Mouse (Mus musculus) T-cell, adult 2 months (primary cell): Measurements from ENCODE around the gene Ubr1.
A peak's percentile ranks its signal among the peaks of the same experiment; 100 is the strongest.
"Not testable (repeated sequence)": the region's sequence is repeated elsewhere in the genome, so short reads cannot be mapped to it uniquely, and the experiment has no call there.

Experiments
- DNase-seq: peaks from one replicate; pipeline ENCODE4 v3.0.0; 2022; ENCODE audit warnings: low spot score

The Ubr1 gene

GRCm38 (mm10) chr2:120970559-120971080 lies at the start of gene Ubr1:
Ubr1 (minus strand) TSS chr2:120970715.
- peak; percentile 93 for DNase-seq

DNA sequence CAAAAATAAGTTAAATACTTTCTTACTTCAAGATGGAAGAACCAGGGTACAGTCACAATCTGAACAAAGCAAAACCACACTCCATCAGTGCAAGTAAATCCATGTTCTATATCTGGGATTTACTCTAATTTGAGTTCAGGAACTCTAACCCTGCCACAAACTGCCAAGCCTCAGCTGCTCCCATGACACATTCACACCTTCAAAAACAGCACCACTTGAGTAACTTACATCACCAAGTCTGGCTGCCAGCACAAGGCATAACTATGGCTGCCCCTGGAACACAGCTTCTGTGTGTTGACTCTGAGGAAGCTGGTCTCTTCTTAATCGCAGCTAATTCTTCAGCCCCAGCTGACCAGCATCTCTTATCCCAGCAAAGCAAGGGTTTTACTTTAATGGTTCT lies 46.6 kb upstream of the Ubr1 start:
- DNase-seq = no peak

DNA sequence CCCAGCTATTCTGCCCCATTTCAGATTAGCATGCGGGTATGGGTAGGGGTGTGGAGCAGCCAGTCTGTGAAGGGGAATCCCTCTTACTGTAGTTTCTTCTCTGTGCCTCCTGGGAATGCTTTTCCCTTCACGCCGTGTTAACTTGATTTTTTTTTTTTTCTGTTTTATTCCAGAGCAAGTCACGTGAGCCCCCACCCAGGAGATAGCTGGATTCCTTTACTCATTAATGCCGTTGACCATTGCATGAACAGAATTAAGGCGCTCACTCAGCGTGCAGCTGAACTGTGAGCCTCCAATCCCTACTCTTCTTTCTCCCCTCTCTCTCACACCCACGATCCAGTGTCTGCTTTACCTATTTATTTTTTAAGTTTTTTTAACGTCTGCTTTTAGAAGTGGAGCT lies 45.7 kb upstream of the Ubr1 start:
- DNase-seq = no peak

DNA sequence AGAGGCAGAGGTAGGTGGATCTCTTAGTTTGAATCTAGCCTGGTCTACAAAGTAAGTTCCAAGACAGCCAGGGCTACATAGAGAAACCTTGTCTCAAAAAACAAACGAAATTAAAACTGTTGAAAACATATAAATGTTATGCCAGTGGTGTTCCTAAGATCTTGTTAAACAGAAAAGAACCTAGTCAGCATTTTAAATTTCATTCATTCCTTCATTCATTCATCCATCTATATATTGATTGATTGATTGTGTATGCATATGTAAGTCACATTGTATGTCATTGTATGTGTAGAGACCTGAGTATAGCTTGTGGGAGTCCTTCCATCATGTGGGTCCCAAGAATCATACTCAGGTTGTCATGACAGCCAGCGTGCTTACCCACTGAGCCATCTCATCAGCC lies 45.0 kb upstream of the Ubr1 start:
- no peak for DNase-seq

DNA sequence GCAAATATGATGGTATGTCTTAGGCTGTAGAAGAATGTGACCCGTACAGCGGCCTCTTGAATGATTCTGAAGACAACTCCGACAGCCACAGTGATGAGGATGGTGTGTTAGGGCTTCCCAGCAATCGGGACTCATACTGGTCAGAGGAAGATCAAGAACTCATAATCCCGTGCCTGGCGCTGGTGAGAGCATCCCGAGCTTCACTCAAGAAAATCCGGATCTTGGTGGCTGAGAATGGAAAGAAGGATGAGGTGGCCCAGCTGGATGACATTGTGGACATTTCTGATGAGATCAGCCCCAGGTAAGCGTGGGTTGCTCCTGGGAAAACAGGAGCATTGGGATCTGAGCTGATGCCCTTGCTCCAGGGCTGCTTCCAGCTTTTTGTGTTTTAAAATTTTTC lies 42.2 kb upstream of the Ubr1 start:
- no peak for DNase-seq

- no peak for DNase-seq
Measured at GRCm38 (mm10) chr2:121009071-121009677, 38.7 kb upstream of the Ubr1 start.

DNA sequence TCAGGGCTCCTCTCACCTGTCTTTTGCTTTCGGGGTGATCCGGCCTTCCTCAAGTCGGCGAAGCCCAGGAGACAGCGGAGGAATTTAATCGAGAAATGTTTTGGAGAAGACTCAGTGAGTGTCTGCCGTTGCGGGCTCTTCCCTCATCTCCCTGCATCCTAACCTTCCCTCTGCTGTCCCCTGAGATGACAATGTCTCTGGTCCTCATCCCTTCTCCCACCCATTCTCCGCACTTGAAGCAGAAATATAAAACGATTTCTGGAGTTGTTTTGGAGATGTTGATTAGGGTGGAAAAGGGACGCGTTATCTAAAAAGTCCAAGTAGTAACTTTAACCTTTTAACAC lies 38.1 kb upstream of the Ubr1 start:
- DNase-seq = no peak

DNA sequence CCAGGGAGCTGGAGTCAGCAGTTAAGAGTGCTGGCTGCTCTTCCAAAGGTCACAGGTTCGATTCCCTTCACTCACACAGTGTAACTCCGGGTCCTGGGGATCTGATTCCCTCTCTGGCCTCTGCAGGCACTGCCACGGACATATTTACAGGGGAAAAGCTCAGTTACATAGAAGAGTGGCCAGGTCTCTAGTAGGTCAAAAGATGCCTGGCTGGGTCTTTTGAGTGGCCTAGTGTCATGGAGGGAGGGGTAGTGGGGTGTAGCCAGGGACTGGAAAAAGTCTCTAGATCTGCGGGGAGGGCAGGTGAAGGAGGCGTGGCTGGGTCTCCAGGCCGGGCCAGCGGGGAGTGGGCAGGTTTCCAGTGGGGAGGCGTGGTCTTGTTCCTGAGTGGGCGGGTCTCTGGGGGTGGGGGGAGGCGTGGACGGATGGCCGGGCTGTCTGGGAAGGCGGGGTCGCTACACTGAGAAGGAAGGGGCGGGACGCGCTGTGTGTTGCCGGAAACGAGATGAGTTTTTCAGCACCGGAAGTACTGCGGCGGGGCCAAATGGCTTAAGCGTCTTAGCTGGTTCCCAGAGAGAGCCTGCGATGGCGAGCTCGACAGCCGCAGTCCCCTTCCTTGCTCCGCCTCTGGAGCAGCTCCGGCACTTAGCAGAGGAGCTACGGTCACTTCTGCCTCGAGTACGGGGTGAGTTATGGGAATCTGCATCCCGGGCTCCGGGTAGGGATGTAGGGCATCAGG lies 37.6 kb upstream of the Ubr1 start, which contains the start of gene Ccndbp1:
Ccndbp1 (plus strand) TSS at position 479 of the 739 bp plus-strand sequence.
- peak; percentile 91 for DNase-seq

DNA sequence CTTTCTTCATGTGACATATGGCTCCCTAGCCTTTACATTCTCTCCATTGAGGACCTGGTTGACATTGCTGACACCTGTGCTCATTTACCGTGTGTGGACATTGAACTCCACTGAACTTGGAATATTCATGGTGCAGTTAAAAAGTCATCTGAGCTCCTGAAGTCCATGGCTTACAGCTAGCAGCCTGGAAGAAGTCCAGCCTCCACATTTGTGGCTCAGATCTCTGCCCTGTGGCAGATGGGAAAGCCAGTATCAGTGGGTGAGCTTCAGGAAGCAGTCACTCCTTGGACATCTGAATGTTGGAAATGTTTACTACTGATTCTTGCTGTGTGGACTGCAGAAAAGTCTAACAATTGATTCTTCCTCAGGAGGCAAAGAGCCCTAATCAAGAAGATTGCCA lies 36.5 kb upstream of the Ubr1 start:
- DNase-seq = no peak

- no peak for DNase-seq
Measured at GRCm38 (mm10) chr2:121004018-121004811, 33.7 kb upstream of the Ubr1 start.

GRCm38 (mm10) chr2:121003586-121003985 lies 33.1 kb upstream of the Ubr1 start:
- peak; percentile 8 for DNase-seq

GRCm38 (mm10) chr2:120998863-120999262 lies 28.3 kb upstream of the Ubr1 start:
- DNase-seq = no peak

DNA sequence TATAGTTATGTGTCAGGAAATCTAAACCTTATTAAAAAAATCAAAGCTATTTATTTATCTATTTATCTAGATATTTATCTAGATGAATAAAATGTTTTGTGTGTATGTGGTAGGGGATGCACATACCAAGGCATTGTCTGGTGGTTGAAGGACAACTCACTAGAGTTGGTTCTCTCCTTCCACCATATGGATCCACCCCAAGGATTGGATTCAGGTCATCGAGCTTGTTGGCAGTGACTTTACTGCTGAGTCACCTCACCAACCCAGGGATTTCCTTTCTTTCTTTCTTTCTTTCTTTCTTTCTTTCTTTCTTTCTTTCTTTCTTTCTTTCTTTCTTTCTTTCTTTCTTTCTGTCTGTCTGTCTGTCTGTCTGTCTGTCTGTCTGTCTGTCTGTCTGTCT lies 26.1 kb upstream of the Ubr1 start:
- not testable (repeated sequence) for DNase-seq

GRCm38 (mm10) chr2:120991196-120991595 lies 20.7 kb upstream of the Ubr1 start:
- no peak for DNase-seq

DNA sequence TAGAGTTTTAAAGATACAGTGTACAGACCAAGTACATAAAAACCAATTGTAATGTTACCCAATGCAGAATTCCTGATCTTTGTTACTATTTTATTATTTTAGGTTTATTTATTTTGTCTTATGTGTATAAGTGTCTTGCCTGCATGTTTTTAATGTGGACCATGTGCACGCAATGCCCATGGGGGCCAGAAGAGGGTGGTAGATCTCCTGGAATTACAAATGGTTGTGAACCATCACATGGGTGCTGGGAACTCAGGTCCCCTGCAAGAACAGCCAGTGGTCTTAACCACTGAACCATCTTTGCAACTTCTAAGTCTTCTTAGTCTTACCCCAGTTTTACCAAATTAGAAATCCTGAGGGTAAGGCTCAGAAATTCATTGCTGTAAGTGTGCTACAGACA lies 14.7 kb upstream of the Ubr1 start:
- DNase-seq = no peak

DNA sequence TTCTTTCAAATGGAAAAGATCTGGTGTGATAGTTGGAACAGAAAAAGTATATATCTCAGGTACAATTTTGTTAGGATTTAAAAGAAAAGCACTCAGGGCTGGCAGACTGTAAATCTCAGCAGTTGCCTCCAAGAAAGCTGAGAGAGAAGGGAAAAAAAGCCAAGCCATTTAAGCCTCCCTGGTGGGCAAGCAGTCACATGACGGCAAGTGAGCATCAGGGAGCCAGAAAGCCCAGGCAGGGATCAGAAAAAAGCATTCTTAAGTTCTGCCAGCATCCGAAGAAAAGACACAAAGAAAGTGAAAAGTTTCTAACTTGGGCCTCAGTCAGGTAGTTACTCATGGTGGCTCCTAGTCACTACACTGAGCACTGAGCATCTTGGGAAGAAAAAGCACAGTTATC lies 13.1 kb upstream of the Ubr1 start:
- DNase-seq = no peak

DNA sequence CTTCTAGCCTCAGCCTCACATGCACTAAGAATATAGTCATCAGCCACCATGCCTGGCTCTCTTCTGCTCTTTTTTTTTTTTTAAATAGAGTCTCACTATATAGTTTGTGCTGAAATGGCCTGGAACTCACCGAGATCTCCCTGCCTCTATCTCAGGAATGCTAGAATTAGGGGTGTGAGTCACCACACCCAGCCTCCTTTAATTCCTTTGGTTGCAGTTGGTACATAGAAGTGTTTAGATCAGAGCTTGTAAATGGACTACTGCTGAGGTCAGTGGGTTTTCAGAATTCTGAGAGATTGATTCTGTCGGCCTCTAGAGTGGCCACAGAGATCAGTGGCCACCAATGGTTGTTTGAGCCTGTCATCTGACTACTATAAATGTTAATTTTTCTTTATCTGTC lies 10.3 kb upstream of the Ubr1 start:
- no peak for DNase-seq

DNA sequence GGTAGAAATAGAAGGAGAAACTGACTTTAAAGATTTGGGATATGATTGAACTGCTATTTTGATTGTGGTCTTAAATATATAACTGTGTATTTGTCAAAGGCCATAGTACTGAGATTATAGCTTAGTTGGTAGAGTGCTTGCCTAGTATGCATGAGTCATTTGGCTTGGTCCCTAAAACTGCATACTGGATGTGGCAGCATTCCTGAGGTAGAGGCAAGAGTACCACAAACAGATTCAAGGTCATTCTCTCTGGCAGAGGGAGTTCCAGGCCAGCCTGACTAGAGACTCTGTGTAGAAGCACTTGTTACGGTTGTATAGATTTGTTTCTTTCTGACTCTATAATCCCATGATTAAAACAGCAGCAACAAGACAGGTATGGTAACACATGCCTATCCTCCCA lies 9.3 kb upstream of the Ubr1 start:
- no peak for DNase-seq

- no peak for DNase-seq
Measured at GRCm38 (mm10) chr2:120978693-120979037, 8.2 kb upstream of the Ubr1 start.

DNA sequence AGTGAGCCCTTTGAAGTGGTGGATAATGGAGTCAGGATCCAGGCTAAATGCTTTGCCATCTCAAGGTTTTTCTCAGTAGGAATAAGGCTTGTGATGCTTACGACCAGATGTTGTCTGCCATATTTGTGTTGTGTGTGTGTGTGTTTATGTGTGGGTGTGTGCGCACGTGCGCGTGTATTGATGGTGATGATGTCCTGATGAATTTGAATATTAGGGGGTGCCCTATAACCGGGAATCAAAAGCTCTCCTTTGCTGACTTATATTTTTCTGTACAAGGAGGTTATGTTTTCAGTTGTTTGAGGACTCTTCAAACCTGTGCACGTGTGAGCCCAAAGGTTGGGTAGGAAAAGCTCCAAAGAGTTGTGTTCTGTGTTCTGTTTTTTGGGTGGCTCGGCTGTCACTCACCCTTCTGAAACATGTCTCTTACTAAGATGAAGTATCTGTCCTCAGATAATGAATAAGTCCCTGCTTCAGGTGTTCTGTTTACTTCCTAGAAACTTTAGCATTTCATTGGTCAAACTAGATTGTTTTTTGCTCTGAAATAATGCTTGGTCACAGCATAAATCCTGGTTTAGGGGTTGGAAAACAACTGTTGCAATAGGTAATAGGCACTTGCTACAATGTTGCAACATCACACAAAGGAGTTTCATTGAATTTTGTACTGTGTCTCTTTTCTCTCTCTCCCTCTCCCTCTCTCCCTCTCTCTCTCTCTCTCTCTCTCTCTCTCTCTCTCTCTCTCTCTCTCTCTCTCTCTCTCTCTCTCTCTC lies 7.6 kb upstream of the Ubr1 start:
- no peak for DNase-seq

DNA sequence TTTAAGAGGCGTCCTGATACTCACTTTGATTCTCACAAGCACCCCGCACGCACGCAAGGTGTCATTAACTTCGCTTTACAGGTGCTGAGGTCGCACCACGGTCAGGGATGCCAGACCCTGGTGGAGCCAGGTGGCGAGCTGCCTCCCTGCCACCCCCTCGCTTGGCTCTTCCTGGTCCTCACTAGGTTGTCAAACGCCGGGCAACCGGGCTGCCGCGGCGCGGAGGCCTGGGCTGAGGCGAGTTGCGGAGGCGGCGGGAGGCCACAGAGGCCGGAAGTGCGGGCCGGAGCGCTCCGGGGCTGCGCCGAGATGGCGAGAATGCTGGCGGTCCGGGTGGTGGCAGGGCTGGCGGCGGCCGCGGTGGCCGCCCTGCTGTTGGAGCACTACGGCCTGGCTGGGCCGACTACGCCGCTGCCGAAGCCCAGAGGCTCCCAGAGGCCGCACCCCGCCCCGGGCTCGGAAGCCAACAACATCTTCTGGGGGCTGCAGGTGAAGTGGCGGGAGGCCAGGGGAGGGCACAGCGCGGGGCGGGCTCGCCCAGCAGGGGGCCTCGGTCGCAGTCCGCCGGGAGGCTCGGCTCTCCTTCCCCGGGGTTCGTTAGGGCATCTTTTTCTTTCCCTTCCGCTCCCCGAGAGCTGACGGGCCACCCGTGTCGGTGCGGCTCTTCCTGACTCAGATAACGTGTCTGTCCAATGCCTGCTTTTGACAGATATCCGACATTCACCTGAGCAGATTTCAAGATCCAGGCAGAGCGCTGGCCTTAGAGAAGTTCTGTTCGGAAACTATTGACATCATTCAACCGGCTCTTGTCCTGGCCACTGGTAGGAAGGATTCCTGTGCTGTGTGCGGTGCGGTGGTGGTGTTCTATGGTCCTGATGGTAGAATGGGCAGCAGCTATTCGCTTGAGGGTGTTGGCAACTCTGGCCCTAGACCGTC lies 6.7 kb upstream of the Ubr1 start, which contains the start of gene Tmem62:
Tmem62 (plus strand) TSS at position 28 of the 936 bp plus-strand sequence.
- DNase-seq = peak; percentile 71
